Mouse (Mus musculus): ENCODE data around the gene Hoxc6.

Gene Hoxc6

DNA sequence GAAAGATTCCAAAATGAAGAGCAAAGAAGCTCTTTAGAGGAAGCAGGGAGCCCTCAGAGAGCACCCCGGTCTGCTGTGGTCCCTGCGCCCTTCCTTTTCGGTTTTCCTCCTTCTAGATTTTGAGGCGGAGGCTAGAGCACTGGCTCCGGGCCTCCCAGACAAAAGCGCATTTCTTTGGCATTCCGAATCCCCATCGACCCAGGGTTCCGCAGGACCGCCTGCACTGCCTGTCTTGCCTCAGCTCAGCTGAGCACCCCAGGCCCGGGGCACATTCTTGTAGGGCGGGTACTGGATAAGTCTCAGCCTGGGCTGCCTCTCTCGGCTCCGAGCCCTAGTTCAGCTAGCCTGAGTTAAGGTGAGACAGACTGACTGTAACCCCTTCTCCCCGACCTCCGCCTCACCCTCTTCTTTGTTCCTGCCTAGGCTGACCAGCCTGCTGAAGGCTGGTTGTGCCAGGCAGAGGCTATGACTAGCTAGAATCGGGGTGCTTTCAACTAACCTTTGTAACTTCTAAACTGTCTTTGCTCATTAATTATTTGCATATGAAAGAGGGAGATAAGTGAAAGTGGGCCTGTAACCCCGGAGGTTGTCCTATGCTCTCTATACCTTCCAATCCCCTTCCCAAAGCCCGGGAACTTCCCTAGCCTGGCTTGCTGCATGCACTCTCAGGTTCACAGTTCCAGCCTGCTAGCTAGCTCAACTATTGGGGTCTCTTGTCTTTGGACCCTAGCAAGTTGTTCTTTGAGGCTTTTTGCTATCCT is 17.5 kb downstream of the Hoxc6 start:
- DNase-seq = no peak

DNA sequence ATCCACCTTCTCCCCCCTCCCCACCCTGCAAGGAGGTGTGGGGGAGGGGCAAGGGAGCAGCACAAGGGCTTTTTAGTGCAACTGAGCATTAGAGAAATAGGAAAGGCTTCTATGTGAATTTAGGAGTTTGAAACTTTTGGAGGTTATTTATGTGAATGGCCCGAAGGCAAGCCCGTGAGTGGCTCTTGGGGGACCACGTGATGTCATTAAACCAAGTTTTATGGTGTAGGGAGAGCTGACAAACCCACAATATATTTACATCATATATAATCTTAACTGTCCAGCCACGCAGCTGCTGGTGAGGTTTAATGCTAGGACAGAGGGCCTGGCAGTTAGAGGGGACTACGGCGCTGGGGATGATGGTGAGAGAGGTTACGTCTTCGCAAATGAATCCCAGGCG is 20.6 kb downstream of the Hoxc6 start, which contains the start of gene Hoxc4:
Gene Hoxc4 (plus strand): TSS at position 299 of the 400 bp plus-strand sequence.
- no peak for DNase-seq

DNA sequence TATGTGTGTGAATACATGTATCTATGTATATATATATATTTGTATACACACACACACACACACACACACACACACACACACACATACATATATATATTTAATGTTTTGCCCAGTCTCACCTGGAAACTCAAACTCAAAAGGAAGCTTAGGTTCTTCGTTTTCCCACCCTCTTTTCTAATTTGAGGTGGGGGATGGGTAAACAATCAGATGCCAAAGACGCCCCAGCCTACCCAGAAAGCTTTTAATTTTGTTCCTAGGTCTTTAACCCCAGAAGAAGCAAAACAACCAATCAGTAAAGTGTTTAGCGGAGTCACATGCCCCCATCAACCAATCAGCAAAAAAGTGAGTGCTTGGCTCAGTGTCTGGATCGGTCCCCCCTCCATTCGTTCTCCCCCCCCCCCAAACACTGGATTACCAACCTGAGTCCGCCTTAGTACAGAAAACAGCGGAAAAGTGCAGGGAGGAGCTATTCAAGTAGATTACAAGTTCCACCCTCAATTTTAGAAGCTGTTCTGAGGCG is 22.9 kb downstream of the Hoxc6 start:
- no peak for DNase-seq

DNA sequence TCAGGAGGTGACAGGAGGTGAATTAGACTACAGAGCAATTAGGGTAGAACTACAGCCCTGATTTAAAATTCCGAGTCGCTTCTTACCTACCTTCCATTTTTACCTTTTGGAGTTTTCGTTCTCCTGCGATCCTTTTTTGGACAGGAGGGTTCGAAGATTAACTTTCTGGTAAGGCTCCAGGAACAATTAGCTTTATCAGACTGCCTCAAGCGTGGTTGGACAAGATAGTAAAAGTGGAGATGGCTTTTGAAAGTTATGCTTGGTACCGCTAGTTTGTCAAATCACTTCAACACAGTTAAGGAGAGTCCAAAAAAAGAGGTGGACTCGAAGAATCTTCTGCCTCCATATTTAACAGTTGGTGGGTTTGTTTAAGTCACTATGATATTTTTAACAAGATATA is 23.5 kb downstream of the Hoxc6 start:
- no peak for DNase-seq

DNA sequence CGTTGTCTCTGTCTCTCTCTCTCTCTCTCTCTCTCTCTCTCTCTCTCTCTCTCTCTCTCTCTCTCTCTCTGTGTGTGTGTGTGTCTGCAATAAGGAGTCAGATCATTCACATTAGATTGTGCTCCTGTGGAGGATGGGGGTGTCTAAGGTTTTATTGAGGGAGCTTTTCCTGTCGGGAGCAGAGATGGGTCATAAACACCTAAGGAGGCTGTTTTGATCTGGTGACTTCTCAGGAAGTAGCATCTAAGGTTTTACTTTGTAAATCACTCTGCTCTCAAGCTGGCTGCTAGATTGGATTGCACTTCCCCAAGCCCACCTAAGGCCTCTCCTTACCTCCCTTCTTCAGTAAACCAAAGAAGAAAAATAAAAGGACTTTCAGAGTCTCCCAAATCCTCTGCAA is 26.1 kb downstream of the Hoxc6 start:
- no peak for DNase-seq

DNA sequence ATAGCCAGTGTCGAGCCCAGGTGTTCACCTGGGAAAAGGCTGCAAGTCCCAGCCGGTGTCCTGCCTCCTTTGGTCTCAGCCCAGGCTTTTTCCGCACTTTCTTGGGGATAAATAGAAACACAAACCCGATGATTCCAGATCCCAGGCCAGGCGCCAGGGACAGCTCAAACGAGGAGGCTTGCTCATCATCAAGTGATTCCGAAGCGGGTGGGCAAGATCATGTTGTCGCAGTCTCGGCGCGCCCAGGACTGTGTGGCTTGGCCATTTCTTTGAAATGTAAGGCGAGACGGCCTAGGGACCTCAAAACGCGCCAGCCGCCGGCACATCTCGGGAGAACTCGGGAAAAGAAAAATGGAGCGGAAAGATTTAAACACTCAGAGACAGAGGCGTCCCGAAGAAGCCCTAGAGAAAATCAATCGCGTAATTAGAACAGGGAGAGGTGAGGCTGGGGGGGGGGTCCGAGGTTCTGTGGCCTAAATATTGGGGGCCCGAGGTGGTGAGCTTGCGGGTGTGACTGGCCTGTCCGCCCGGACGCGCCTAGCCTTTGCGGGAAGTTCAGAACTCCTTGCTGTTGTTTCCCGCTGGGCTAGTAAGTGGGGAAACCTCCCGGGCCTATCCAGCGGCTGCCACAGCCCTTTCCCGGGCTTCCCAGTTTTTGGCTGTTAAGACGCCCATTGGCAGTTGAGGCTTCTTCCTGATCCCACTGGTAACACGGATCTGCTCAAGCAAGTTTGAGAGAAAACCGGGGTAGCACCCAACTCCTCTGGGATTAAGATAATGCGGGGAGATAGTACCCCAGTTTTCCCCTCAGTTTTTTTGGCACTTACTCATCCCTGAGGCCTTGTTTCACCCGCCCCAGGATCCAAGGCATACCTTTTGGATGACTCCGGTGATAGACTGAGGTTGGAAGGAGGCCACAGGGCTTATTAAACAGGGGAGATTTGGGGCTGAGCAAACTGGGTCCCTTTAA is 29.5 kb downstream of the Hoxc6 start:
- no peak for DNase-seq

DNA sequence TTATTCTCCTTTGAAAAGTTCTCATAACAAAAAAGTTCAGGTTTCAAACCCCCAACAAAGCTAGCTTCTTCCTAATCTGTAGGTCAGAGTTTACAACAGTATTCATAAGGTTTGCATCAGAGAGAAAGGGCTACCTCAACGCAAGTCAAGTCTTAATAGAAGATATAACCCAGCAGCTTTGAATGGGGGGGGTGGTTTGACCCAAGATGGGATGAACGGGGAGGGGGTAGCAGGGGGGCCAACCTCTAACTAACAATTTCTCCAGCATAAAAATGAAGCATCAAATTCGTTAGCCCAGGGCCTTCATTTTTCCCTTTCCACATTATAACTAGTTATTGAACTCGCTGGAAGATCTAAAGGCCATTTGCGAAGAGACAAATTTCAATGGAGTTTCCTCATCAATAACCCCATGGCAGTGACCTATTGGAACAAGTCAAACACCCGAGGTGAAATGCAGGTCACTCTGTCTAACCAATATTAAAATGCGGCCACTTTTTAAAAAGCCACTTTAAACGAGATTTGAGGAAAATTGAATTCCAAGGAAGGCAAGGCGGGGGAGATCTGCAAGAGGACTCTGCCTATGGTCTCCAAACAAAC is 31.0 kb downstream of the Hoxc6 start:
- DNase-seq = no peak

DNA sequence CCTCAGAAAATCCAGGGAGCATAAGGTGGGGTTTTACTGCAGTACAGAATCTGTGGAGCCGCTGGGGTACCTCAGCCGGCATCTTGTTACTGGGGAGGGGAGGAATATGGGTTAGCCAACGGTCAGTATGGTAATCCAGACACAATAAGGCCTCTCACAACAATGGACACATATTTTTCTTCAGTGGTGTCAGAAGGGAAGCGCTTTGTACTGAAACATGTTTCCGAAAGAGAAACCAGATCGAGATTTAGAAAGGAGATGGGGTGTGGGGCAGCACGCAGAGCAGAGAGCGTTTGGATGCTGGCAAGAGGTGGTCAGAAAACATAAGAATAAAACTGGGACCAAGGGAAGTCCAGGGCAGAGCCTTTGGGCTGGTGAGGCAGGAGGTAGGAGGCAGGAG is 32.1 kb downstream of the Hoxc6 start:
- no peak for DNase-seq

DNA sequence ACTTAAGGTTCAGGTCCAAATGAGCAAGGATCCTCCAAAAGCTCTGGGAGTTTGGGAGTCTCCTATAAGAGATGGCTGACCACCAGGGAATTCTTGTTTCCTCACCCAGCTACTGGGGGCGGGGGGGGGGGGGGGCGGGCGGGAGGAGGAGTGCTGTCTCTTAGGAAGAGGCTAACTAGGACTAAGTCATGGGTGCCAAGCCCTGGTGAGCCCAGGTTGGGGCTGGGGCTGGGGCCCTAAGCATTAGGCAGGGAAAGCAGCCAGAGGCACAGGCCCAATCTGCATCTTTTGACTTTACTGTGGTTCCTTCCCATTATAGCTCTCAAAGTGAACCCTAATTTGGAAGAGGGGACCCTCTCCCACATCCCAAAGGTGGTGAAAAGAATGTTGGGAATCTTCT is 34.1 kb downstream of the Hoxc6 start:
- no peak for DNase-seq

DNA sequence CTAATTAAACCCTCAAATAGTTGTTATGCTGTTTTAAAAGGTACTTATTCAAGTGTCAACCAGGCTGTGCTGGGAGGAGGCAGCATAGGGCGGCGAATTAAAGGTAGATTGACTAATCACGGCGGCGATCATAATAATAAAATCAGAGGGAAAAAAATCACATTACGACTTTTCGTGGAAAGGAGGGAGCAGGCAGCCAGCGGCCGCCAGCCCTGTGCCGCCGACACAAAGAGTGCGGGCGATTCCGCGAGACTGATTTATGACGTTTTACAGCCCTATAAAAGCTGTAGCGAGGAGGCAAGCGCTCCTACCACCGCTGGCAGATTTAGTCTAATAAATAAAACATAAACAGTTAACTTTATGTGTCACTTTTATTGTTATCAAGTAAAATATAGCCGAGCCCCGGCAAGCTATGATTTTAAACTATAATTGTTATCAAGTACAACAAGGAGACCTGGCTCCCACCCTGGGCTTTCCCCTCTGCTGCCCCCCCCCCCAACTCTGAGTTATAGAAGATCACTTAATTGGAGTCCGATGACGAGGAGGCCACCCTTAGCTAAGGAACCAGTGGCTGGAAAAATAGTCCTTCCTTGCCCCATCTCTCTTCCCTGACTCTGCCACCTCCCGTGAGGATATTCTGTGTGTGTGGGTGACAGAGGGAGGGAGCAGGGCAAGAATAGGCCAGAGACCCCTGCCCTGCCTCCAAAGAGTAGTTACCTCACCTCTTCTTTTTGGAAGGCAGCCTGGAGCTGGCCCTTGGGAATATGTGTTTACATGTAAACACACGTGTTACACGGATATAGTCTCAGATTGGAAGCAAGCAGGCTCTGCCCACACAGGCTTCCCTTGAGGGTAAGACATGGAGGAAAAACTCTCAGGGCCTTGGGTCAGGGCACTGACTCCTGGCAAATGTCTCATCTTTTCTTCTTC is 34.9 kb downstream of the Hoxc6 start:
- no peak for DNase-seq

DNA sequence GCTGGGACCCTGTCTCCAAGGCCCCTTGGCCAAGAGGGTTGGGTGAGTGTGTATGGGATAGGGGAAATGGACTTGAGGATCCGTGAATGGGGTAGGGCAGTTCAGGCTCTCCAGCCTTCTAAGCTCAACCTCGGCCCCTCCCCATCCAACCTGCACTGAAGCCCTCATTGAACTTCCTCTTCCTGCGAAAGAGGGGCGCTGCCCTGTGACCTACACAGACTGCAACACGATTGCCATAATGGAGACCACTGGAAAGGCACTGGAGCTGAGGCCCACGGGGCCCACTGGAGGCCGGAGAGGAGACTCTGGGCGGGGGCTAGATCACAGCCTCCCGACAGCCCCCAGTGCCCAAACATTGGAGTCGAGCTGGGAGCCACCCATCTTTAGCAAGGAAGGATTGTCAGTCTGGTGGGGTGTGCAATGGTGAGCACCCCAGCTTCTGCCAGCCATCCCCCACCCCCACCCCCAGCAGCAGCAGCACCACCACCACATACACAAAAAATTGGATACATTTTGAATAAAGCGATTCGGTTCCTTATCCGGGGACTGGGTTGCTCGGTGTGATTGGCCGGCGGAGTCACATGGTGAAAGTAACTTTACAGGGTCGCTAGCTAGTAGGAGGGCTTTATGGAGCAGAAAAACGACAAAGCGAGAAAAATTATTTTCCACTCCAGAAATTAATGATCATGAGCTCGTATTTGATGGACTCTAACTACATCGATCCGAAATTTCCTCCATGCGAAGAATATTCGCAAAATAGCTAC is 36.2 kb downstream of the Hoxc6 start:
- DNase-seq = no peak

DNA sequence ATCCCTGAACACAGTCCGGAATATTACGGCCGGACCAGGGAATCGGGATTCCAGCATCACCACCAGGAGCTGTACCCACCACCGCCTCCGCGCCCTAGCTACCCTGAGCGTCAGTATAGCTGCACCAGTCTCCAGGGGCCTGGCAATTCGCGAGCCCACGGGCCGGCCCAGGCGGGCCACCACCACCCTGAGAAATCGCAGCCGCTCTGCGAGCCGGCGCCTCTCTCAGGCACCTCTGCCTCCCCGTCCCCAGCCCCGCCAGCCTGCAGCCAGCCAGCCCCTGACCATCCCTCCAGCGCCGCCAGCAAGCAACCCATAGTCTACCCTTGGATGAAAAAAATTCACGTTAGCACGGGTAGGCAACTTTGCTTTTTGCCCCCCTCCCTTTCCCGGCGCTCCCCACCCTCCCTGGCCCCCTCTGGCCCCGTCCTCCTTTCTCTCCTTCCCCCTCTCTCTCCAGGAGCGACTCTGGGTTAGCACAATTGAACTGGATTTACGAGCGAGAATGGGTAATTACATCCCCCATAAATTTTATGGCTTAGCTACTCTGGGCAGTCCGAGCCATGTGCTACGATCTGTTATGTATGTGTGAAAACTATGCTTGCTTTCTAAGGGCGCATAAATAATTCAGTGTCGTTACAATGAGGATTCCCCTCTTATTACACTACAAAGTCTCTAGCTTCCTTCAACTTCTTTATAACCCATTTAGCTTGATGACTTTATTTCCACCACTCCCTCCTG is 36.9 kb downstream of the Hoxc6 start:
- no peak for DNase-seq

DNA sequence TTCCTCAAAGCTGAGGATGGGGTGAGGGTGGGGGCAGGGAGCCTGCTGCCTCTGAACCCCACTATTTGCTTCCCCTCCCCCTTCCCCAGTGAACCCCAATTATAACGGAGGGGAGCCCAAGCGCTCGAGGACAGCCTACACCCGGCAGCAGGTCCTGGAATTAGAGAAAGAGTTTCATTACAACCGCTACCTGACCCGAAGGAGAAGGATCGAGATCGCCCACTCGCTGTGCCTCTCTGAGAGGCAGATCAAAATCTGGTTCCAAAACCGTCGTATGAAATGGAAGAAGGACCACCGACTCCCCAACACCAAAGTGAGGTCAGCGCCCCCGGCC is 37.5 kb downstream of the Hoxc6 start:
- DNase-seq = no peak

DNA sequence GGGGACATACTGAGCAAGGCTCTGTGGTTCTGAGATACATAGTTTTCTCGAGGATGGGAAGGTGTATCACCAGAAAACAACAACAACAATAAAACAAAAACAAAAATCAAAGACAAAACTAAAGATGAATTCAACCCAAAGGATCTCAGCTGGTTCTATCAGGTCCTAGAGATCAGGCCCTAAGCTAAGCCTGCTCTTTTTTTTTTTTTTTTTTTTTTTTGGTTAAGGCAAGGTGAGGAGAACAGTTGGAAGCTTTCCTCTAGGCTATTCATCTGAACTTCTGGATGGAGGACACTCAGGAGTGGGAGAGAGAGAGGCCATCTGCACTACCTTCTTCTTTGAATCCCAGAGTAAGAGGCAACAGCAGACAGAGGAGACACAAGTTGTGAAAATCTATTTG is 39.5 kb downstream of the Hoxc6 start:
- DNase-seq = no peak

DNA sequence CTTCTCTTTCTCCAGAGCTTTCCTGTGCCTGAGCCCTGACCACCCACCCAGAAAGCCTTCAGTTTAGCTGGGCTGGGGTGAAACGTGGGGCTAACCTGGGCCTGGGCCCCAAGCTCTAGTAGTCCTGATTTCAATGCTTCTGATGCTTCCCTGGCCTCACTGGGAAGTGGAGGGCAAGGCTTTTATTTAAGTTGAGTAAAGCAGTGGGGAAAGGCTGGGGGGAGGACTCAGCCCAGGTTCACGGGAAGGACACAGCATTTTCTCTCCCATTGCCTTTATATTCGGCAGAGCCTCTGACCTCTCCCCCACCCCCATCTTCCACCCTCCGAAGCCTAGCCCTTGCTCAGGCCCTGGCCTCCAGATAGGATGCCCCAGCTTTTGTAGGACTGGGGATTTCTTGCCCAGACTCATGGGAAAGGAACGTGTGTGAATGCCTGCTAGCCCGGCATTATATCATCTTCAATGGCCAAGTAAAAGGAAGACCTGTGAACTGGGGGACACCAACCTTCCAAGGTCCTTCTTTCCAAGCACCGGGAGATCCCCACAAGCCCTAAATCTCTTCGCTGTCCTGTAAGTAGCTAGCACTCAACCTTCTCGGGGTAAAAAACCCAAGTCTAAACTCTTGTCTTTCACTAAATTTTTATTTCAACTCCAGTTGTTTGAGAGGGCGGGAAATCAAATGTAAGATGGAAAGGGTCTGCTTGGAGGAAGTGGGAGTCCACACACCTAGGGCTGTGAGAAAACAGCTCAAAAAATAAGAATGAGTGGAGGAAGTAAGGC is 40.8 kb downstream of the Hoxc6 start:
- no peak for DNase-seq

DNA sequence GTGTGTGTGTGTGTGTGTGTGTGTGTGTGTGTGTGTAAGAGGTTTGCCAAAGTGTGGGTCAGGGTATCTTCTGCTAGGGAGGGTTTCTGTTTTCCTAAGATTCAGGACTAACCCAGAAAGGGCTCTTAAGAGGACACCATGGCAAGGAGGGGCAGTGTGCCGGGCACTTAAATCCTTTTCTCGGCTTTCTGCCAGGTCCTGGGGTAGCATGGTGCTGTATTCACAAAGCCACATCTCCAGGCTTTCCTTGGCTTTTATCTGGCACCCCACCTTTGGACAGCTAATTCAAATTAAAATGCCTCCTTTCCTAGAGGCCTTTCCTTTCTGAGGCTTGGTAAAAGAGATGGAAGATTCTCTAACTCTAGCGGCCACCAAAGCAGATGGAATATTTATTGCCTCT is 41.6 kb downstream of the Hoxc6 start:
- DNase-seq = no peak

DNA sequence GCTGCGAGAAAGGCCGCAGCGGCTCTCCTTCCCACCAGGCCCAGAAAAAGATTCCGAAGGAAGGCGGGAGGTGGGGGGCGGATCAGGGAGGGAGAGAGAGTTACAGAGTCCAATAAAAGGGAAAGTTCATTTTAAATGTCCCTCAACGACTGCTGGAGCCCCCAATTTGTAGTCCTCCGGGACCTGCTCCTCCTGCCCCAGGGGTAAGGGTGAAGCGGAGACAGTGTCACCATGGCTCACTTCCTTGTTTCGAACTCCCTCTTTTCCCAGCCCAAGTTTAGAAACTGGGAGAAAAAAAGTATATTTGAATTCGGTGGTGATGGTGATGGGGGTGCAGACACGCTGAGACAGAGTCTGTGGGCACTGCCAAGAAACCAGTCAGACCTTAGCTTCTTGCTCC is 42.5 kb downstream of the Hoxc6 start:
- DNase-seq = no peak

DNA sequence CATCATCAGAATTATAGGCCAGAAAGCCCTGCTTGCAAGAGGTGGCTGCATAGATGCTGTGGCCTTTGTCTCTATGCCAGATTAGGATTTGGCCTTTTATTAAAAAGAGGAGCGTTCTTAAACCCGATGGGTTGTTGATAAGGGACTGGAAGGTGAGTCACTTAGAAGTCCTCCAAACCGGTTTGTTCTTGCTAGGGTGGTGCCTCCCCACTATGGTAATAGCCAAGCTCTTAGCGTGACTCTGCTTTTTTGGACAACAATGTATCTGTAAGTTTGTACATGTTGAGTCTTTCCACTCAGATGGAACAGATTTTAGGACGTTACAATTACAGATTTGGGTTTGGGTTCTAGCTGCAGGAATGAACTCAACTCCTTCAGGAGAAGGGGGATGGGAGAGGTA is 43.6 kb downstream of the Hoxc6 start:
- DNase-seq = no peak

DNA sequence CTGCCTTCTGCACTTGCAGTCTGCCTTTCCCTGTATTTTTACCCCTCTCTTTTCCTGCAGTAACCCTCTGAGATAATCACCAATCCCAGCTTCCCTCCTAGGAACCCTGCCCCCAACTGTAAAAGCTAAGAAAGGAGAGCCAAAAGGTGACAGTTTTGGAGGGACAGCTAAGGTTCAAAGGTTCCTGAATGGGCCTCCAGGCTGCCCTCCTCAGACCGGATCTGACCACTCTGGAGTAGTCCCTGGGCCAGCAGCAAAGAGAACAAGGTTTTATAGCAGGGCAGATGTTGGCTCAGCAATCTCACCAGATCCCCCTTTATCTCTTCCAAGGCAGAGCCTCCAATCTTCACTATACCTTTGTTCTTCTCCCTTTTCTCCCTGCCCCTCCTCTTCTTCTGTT is 44.2 kb downstream of the Hoxc6 start:
- no peak for DNase-seq

DNA sequence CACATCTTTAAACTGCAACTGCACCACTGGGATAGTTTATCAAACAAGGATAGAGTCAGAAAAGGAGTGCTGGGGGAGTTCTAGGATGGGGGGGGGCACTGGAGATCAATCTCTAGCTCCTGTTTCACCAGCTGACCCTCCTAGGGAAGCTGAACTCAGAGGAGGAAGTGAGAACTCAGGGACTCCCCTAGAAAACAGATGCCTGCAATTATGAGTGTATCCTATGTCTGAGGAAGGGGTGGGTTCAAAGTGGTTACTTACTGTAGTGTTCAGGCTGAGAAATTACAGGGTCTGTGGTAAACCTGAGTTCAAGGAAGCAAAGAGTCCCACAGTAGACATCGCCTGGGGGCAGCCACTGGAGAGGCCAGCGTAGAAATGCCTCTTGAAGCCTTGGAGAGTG is 53.6 kb downstream of the Hoxc6 start:
- no peak for DNase-seq
